Mouse (Mus musculus) midbrain, embryonic 12.5 days (tissue): ENCODE results near the gene Cdadc1. TPM values are rescaled to one million over a fixed set of nuclear protein-coding genes. Genes with fewer than 3 reads are reported as not detected.

Experiments
- ATAC-seq: fragments of 200-750 bp; cut with Nextera tagmentation; 2 replicates; pipeline ENCODE4 v1.8.0; 2017; ENCODE audit warnings: low read depth, moderate TSS enrichment, moderate library complexity; ENCODE audit not compliant: low FRiP score
- H3K27ac ChIP-seq: fragments of 300-500 bp; sonication (generic); replicated peaks from 2 replicates; pipeline ENCODE4 v1.5.1; 2016; ENCODE audit warnings: mild to moderate bottlenecking
- H3K27me3 ChIP-seq: fragments of 300-500 bp; sonication (generic); 2 replicates; pipeline ENCODE4 v1.6.1; 2016; ENCODE audit warnings: mild to moderate bottlenecking
- H3K36me3 ChIP-seq: fragments of 300-500 bp; sonication (generic); 2 replicates; pipeline ENCODE4 v1.6.1; 2016
- H3K4me1 ChIP-seq: fragments of 300-500 bp; sonication (generic); 2 replicates; pipeline ENCODE4 v1.6.1; 2016
- H3K4me2 ChIP-seq: fragments of 300-500 bp; sonication (generic); replicated peaks from 2 replicates; pipeline ENCODE4 v1.6.1; 2016; ENCODE audit warnings: mild to moderate bottlenecking, moderate library complexity
- H3K4me3 ChIP-seq: fragments of 300-500 bp; sonication (generic); 2 replicates; pipeline ENCODE4 v1.5.1; 2016; ENCODE audit warnings: mild to moderate bottlenecking
- H3K9ac ChIP-seq: fragments of 300-500 bp; sonication (generic); replicated peaks from 2 replicates; pipeline ENCODE4 v1.6.1; 2016; ENCODE audit warnings: mild to moderate bottlenecking, moderate library complexity
- H3K9me3 ChIP-seq: fragments of 300-500 bp; sonication (generic); 2 replicates; pipeline ENCODE4 v1.6.1; 2016; ENCODE audit warnings: mild to moderate bottlenecking
- WGBS: fragments of 180-500 bp; shearing (Covaris S2); methylation state at CpG from one replicate; pipeline ENCODE4 v1.1.7; 2016; 5-methylcytosine and 5-hydroxymethylcytosine counted together
- polyA plus RNA-seq: library from polyadenylated mRNA; unstranded; fragments of >200 nt; fragmentation: Nextera tagmentation; extraction: Ambion mirVana; gene quantifications from 2 replicates; pipeline ENCODE4 v1.2.1, GENCODE M21; 2016

Gene Cdadc1
- polyA plus RNA-seq, 1 experiment from 2014 or later, result 33.1 TPM

DNA sequence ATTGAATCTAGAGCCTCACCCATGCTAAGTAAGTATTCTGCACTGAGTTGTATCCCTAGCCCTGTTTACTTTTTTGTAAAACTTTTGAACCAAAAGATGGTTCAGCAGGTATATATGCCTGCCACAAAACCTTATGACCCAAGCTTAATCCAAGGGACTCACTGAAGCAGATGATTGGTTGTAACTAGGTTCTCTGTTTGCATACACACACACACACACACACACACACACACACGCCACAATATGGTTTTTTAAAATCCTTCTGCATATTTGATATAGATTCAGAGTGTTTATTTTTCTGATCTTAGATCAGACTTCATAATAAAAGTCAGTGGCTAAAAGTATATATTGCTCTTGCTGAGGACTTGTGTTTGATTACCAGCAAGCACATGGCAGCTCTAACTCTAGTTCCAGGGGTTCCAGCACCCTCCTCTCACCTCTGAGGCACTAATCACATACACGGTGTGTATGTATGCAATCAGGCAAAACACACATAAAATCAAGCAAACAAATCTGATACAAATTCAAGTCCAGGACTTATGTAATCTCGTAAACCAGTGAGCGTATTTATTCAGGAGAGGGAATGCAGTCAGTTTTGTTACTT is 59.8 kb downstream of the Cdadc1 start:
- H3K27me3 ChIP-seq, result no peaks in the 10 kb centered on the region
- no peaks in the 10 kb centered on the region for H3K36me3 ChIP-seq
- H3K4me2 ChIP-seq, result no peak overlapping the region
- H3K9ac ChIP-seq, result no peak overlapping the region
- 89% methylated on average over 4 of the region's 4 CpGs for WGBS
- H3K4me1 ChIP-seq, result no peaks in the 10 kb centered on the region
- no peak overlapping the region for H3K4me3 ChIP-seq
- no peaks in the 10 kb centered on the region for H3K9me3 ChIP-seq
- H3K27ac ChIP-seq, result no peak overlapping the region
- no peak for ATAC-seq

DNA sequence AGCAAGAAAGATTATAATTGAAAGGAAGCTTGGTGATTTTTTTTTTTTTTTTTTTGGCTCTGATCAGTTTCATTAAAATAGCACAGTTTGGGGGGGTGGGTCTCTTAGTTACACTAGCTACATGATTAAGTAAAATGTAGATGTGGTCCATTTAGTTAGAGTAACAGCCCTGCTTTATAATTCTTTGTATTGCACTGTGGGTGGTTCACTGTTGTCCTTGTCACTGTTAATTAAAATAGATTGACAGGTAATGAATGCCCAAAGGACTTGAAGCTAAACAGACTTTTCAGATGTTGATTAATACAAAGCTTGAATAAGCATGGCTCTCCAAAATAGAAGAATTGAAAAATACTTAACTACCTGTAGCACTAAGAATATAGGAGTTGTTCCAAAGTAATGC is 63.9 kb downstream of the Cdadc1 start:
- Histone ChIP-seq H3K36me3 (no peaks in the 10 kb centered on the region), H3K4me2 (no peak overlapping the region), H3K4me1 (no peaks in the 10 kb centered on the region), H3K4me3 (no peak overlapping the region), H3K9ac (no peak overlapping the region), H3K27ac (no peak overlapping the region), H3K27me3 (no peaks in the 10 kb centered on the region), H3K9me3 (no peaks in the 10 kb centered on the region)
- ATAC-seq, result no peak

DNA sequence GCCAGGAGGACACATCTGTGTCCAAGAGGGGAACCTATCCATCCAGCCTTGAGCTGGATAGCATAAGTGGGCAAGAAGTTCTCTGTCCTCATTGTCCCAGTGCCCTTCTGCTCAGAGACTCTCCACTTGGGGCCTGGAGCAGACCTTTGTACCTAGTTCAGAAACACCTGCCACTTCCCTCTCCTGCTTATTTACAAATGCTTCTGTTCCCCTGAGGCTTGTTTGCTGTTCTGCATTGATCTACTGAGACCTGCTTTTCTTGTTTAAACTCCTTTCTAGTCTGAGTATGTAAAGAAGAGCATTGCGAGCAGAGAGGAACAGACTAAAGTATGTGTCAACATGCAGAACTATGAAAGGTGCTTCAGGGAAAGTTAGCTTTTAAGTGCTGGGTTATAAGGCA is 64.8 kb downstream of the Cdadc1 start:
- H3K4me2 ChIP-seq, result no peak overlapping the region
- WGBS, result 73% methylated on average over 1 of the region's 1 CpGs
- H3K9me3 ChIP-seq, result no peaks in the 10 kb centered on the region
- H3K27ac ChIP-seq, result no peak overlapping the region
- H3K9ac ChIP-seq, result no peak overlapping the region
- no peaks in the 10 kb centered on the region for H3K27me3 ChIP-seq
- no peaks in the 10 kb centered on the region for H3K36me3 ChIP-seq
- H3K4me1 ChIP-seq, result no peaks in the 10 kb centered on the region
- ATAC-seq, result no peak
- H3K4me3 ChIP-seq, result no peak overlapping the region

DNA sequence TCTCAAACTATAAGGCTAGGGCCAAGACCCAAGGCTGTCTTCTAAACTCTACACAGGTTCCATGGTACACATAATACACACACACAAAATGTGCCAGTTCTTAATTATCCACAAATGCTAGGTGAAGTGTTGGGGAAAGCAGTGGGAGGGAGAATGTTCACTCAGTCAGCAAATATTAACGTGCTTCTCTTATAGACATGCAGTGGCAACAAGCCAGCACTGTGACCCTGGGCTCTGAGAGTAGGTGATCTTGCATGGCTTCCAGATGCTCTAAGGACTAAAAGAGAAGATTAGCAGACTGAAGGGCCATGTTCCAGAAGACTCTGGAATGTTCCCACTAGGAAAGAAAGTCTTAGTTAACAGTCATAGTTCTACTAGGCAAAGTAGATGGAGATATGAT is 67.0 kb downstream of the Cdadc1 start:
- Histone ChIP-seq H3K27me3 (no peaks in the 10 kb centered on the region), H3K4me3 (no peak overlapping the region), H3K4me2 (no peak overlapping the region), H3K9me3 (no peaks in the 10 kb centered on the region), H3K27ac (no peak overlapping the region), H3K9ac (no peak overlapping the region), H3K36me3 (no peaks in the 10 kb centered on the region), H3K4me1 (no peaks in the 10 kb centered on the region)
- ATAC-seq, result no peak
- WGBS, result 77% methylated on average over 1 of the region's 1 CpGs

DNA sequence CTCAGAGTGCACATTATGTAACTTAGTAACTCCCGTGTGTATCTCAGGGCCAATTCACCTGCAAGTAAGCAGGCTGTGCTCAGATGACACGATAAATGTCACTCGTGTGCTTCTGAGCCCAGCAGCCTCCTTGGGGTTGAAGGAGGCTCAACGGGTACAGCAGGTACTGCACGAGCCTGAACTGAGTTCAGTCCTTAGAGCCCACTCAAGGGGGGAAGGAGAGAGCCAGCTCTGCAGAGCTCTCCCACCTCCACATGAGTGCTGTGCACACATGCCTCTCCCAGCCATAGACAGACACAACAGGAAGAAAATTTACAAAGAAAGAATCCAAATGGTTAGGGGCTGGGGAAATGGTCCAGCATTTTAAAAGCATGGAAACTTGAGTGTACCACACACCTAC is 71.9 kb downstream of the Cdadc1 start:
- H3K27ac ChIP-seq, result no peak overlapping the region
- H3K4me1 ChIP-seq, result no peaks in the 10 kb centered on the region
- no peaks in the 10 kb centered on the region for H3K9me3 ChIP-seq
- H3K4me2 ChIP-seq, result no peak overlapping the region
- no peak overlapping the region for H3K4me3 ChIP-seq
- no peaks in the 10 kb centered on the region for H3K36me3 ChIP-seq
- no peak overlapping the region for H3K9ac ChIP-seq
- WGBS, result 92% methylated on average over 5 of the region's 5 CpGs
- no peak for ATAC-seq
- no peaks in the 10 kb centered on the region for H3K27me3 ChIP-seq

DNA sequence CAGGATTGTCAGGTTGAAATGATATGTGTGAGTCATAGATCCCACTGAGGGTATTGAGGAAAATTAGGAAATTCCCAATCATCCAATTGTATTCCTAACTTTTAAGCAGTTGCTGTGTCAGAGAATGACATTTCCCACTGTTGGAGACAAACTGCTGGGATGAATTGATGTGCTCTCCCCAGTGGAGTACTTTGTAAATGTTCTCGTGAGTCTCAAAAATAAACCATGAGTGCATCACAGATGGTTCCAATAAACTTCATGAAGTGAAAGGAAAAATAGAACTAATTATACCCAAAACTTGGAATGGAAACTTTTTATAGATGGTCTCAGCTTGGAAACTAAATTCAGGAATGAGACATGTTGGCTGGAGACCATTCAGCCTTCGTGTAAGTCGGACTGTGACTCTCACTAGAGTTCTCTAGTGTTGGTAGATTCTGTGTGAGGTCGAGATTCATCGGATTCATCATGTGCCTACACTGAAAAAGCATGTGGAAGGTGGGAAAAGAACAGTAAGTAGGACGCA is 83.8 kb downstream of the Cdadc1 start:
- WGBS, result 89% methylated on average over 6 of the region's 6 CpGs
- H3K9ac ChIP-seq, result no peak overlapping the region
- H3K4me3 ChIP-seq, result no peak overlapping the region
- H3K4me1 ChIP-seq, result no peaks in the 10 kb centered on the region
- no peak overlapping the region for H3K4me2 ChIP-seq
- H3K27ac ChIP-seq, result no peak overlapping the region
- H3K36me3 ChIP-seq, result no peaks in the 10 kb centered on the region
- no peak for ATAC-seq
- no peaks in the 10 kb centered on the region for H3K27me3 ChIP-seq
- H3K9me3 ChIP-seq, result no peaks in the 10 kb centered on the region

Other genes with a start within 250 kb of the Cdadc1 start
- 0.19 and 0.29 TPM in 2 replicates for gene Phf11d, start 232.5 kb downstream of the Cdadc1 start, polyA plus RNA-seq
- gene Phf11c, start 202.6 kb downstream of the Cdadc1 start, polyA plus RNA-seq, result 0.46 and 0.65 TPM in 2 replicates
- gene Setdb2, start 157.1 kb downstream of the Cdadc1 start, polyA plus RNA-seq, result 9.5 and 11.7 TPM in 2 replicates
- 33.2 and 34.0 TPM in 2 replicates for gene Cab39l, start 157.0 kb downstream of the Cdadc1 start, polyA plus RNA-seq
- 10.9 and 14.6 TPM in 2 replicates for gene Shisa2, start 27.3 kb upstream of the Cdadc1 start, polyA plus RNA-seq